Mouse (Mus musculus): ENCODE results near the gene Klhl3.

Klhl3 gene

GRCm38 (mm10) chr13:57980679-57981078, 132.7 kb downstream of the Klhl3 start:
- in situ Hi-C loops (cut with MboI; ENCODE audit: unreplicated experiment in 2 of 2) = no loop called here

GRCm38 (mm10) chr13:57980071-57980470, 133.3 kb downstream of the Klhl3 start:
- in situ Hi-C loops (cut with MboI; ENCODE audit: unreplicated experiment in 2 of 2) = no loop called here

- in situ Hi-C loops (cut with MboI; ENCODE audit: unreplicated experiment in 2 of 2) = no loop called here
Measured at GRCm38 (mm10) chr13:57978931-57979330, 134.5 kb downstream of the Klhl3 start.

DNA sequence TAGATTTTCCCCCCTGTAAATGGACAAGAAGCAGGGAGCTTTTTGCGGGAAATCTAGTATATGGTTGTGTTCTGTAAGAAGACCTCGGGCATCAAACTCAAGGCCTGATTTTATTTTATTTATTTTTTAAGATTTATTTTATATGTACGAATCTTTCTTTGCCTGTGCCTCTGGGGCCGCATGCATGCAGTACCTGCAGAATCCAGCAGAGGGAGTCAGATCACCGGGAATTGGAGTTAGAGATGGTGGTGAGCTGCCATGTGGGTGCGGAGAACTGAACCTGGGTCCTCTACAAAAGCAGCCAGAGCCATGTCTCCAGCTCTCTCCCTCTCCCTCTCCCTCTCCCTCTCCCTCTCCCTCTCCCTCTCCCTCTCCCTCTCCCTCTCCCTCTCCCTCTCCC, 135.7 kb downstream of the Klhl3 start:
- in situ Hi-C loops (cut with MboI; ENCODE audit: unreplicated experiment in 2 of 2) = no loop called here

- in situ Hi-C loops (cut with MboI; ENCODE audit: unreplicated experiment in 2 of 2) = no loop called here
Measured at GRCm38 (mm10) chr13:57965658-57966057, 147.7 kb downstream of the Klhl3 start.

- in situ Hi-C loops (cut with MboI; ENCODE audit: unreplicated experiment in 2 of 2) = no loop called here
Measured at GRCm38 (mm10) chr13:57960254-57960653, 153.1 kb downstream of the Klhl3 start.

GRCm38 (mm10) chr13:57959806-57960205, 153.6 kb downstream of the Klhl3 start:
- in situ Hi-C loops (cut with MboI; ENCODE audit: unreplicated experiment in 2 of 2) = no loop called here

Measured in v-Abl transformed pro-B cells (cell line).